Mouse (Mus musculus) megakaryocyte progenitor cell, adult 5-6 weeks (primary cell): ENCODE data around the gene Actn1. TPM values are rescaled to one million over a fixed set of nuclear protein-coding genes. Genes with fewer than 3 reads are reported as not detected.

Experiments
- total RNA-seq, 2 experiments: library from RNA; stranded (forward) in 1 of 2; stranded (reverse) in 1 of 2; fragments of 157-497, 149-512 nt in 1 of 2; fragments of 200-1000 nt in 1 of 2; gene quantifications; 2 replicates each; pipeline versions ENCODE4 v1.2.3 to v1.2.4; 2015 to 2017

Gene Actn1
- total RNA-seq, 2 experiments from 2014 or later: 14.8 to 17.8 TPM

Other genes starting within 250 kb of the Actn1 start
- 8.8 and 14.1 TPM in 2 replicates for gene Zfp36l1, start 147.4 kb downstream of the Actn1 start, total RNA-seq (2015)
- 1.8 and 2.6 TPM in 2 replicates for gene Zfp36l1, start 147.4 kb downstream of the Actn1 start, total RNA-seq (2017)
- gene Dcaf5, start 176.2 kb upstream of the Actn1 start, total RNA-seq (2015): 8.1 and 9.6 TPM in 2 replicates
- gene Dcaf5, start 176.2 kb upstream of the Actn1 start, total RNA-seq (2017): 13.5 and 15.0 TPM in 2 replicates
- gene Exd2, start 202.7 kb upstream of the Actn1 start, total RNA-seq (2015): 11.3 and 13.8 TPM in 2 replicates
- gene Exd2, start 202.7 kb upstream of the Actn1 start, total RNA-seq (2017): 9.3 and 18.8 TPM in 2 replicates